Comparison of ENCODE assay signal across 8 mouse cellular contexts in genomic region chr9:13425031-13425940, GRCm38 (mm10). TPM values are rescaled to one million over a fixed set of nuclear protein-coding genes. Genes with fewer than 3 reads are reported as not detected.
DNase-seq lines count a peak whose midpoint lies in the region; ATAC-seq lines count a peak whose summit lies in the region.
"Had no signal": no experiment of that assay in that cellular context is flagged by ENCODE, and none has a peak within 500 bp of the region (broad histone marks: within the 10 kb centered on the region; RNA-seq: fewer than 3 reads in every experiment).

No protein-coding gene starts in this region.

- 0 out of 2 replicates have a peak, but pooled peaks cover 3% of the 10 kb centered on the region for H3K4me1 ChIP-seq in intestine, embryonic 15.5 days (replicated peaks)
- H3K4me1 ChIP-seq in midbrain, embryonic 12.5 days = peaks cover 34% of the 10 kb centered on the region
- H3K4me1 ChIP-seq in stomach, embryonic 14.5 days (ENCODE audit: control insufficient read depth, insufficient read depth, low read length) = peaks cover 17% of the 10 kb centered on the region

- ATAC-seq in intestine, embryonic 15.5 days = peak; percentile 84
- peak; percentile 96 for ATAC-seq in midbrain, embryonic 12.5 days (ENCODE audit: low FRiP score, low read depth)
- ATAC-seq in stomach, embryonic 14.5 days (ENCODE audit: insufficient number of reproducible peaks, insufficient read depth, low FRiP score, low read depth) = peak; percentile 82; the same call in 1 of the 2 replicates

- H3K4me2 ChIP-seq in intestine, embryonic 15.5 days (replicated peaks) = peak overlapping the region; percentile 25
- H3K4me2 ChIP-seq in midbrain, embryonic 12.5 days (replicated peaks) = peak overlapping the region; percentile 32
- H3K4me2 ChIP-seq in stomach, embryonic 14.5 days (replicated peaks; ENCODE audit: low read depth, low read length) = peak overlapping the region; percentile 5; the same call in 1 of the 2 replicates

- no peaks in the 10 kb centered on the region for H3K36me3 ChIP-seq in intestine, embryonic 15.5 days
- H3K36me3 ChIP-seq in midbrain, embryonic 12.5 days = no peaks in the 10 kb centered on the region
- H3K36me3 ChIP-seq in stomach, embryonic 14.5 days (ENCODE audit: control insufficient read depth, insufficient read depth, low read length) = no peaks in the 10 kb centered on the region

- DNase-seq in adrenal gland, postnatal 25 days = peak; percentile 67
- peak; percentile 51 for DNase-seq in embryo, embryonic 11.5 days (ENCODE audit: low read depth, low spot score)
- peak; percentile 98 for DNase-seq in heart, adult 11 months
- DNase-seq in left cerebral cortex, adult 9 months (ENCODE audit: low spot score in 2 of 2) = peak; percentile 23 to 52

- WGBS in intestine, embryonic 15.5 days = 28% methylated on average over 7 of the region's 7 CpGs
- 7% methylated on average over 7 of the region's 7 CpGs for WGBS in midbrain, embryonic 12.5 days
- 23% methylated on average over 7 of the region's 7 CpGs for WGBS in stomach, embryonic 14.5 days

- H3K4me3 ChIP-seq in intestine, embryonic 15.5 days (replicated peaks) = no peak overlapping the region
- no peak overlapping the region for H3K4me3 ChIP-seq in midbrain, embryonic 12.5 days
- H3K4me3 ChIP-seq in stomach, embryonic 14.5 days (ENCODE audit: low read depth, low read length) = no peak overlapping the region

- H3K9ac ChIP-seq in intestine, embryonic 15.5 days = no peak overlapping the region
- no peak overlapping the region for H3K9ac ChIP-seq in midbrain, embryonic 12.5 days (replicated peaks)
- H3K9ac ChIP-seq in stomach, embryonic 14.5 days (replicated peaks; ENCODE audit: low read depth, low read length) = no peak overlapping the region

- H3K27me3 ChIP-seq in intestine, embryonic 15.5 days (replicated peaks) = no peaks in the 10 kb centered on the region
- no peaks in the 10 kb centered on the region for H3K27me3 ChIP-seq in midbrain, embryonic 12.5 days
- no peaks in the 10 kb centered on the region for H3K27me3 ChIP-seq in stomach, embryonic 14.5 days (ENCODE audit: control insufficient read depth, insufficient read depth, low read length)

- H3K27ac ChIP-seq in intestine, embryonic 15.5 days = 0 out of 2 replicates have a peak overlapping the region, but pooled peaks have one; percentile 9
- H3K27ac ChIP-seq in midbrain, embryonic 12.5 days (replicated peaks) = peak overlapping the region; percentile 80
- H3K27ac ChIP-seq in stomach, embryonic 14.5 days (ENCODE audit: low read length) = peak overlapping the region; percentile 48; the same call in 1 of the 2 replicates

- H3K9me3 ChIP-seq in intestine, embryonic 15.5 days = no peaks in the 10 kb centered on the region
- H3K9me3 ChIP-seq in midbrain, embryonic 12.5 days = no peaks in the 10 kb centered on the region
- no peaks in the 10 kb centered on the region for H3K9me3 ChIP-seq in stomach, embryonic 14.5 days (ENCODE audit: control insufficient read depth, low read depth, low read length)

RNA-seq across cellular contexts. Expression of gene Gm17571, which starts 21.3 kb away (rescaled TPM):
- not detected in 2 replicates for total RNA-seq in adrenal gland, postnatal 25 days (2021)
- not detected in 2 replicates for polyA plus RNA-seq in intestine, embryonic 15.5 days (2015; fragmentation: Nextera tagmentation; extraction: Ambion mirVana)
- polyA plus RNA-seq in midbrain, embryonic 12.5 days (2016; fragmentation: Nextera tagmentation; extraction: Ambion mirVana) = not detected in 2 replicates
- not detected in 2 replicates for polyA plus RNA-seq in stomach, embryonic 14.5 days (2014; fragmentation: Nextera tagmentation; extraction: Ambion mirVana)
- polyA plus RNA-seq: gonadal fat pad, adult 2 months had no signal

Comparison
In these comparisons a context has a peak if more than half of its experiments do, and no peak if none do; other contexts are left out.
1. DNase-seq: peak in every context shown above with its lines; median percentile 98 in heart, adult 11 months; 67 in adrenal gland, postnatal 25 days; 51 in embryo, embryonic 11.5 days; 38 in left cerebral cortex, adult 9 months.
2. H3K27ac ChIP-seq: peak in every context shown above with its lines; median percentile 80 in midbrain, embryonic 12.5 days; 48 in stomach, embryonic 14.5 days; 9 in intestine, embryonic 15.5 days.